Mouse (Mus musculus): ENCODE measurements around the gene Agap3.

Agap3 gene

GRCm38 (mm10) chr5:24433993-24434392 is 18.0 kb upstream of the Agap3 start:
- DNase-seq = no peak

GRCm38 (mm10) chr5:24441187-24441586 is 10.8 kb upstream of the Agap3 start:
- no peak for DNase-seq

- DNase-seq = peak; percentile 38
Measured at GRCm38 (mm10) chr5:24442029-24442428, 9.9 kb upstream of the Agap3 start.

DNA sequence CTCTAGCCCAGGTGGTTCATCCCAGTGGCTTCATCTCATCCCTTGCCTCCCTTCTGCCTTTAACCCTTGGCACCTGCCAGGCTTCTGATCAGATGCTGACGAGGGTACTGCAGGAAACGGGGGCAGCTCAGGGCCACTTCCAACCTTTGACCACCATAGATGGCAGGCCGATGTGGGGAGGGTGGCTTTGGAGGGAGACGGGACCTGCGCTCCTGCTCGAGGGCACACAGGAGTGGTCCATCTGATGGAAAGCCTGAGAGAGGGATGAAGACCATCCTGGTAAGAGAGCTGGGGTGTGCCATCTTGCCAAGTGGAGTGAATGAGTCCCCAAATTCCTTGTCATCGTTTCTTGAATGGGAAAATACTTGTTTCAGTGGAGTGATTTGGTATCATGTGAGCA is 8.8 kb upstream of the Agap3 start:
- no peak for DNase-seq

GRCm38 (mm10) chr5:24443927-24444326 is 8.1 kb upstream of the Agap3 start:
- peak; percentile 24 for DNase-seq

DNA sequence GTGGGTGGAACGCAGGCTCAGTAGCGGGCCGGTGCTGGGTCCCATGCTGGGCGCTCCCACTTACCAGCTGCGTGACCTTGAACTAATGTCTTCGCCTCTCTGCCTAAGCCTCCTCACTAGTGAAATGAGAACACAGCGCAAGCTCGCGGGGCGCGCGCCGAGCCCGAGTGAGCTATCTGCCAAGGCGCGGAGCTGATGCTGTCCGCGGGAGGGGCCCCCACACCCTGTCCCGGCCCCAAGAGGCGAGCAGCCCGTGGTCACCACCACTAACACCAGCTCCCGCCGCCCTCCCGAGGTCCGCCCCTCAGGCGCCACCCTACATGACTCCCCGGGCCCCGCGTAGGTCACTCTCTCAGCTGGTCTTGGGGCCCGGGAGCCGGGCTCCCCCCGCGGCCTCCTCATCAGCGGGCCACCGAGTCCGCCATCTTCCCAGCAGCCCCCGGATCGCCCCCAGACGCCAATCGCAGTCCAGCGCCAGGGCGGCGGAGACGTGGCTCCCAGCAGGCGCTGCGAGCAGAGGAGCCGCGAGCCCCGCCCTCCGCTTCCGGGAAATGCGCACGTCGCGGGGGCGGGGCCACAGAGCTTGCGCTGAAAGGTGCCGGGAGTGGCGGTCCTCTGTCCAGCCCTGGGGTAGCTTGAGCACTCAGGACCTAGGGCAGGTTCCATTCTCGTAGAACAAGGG is 7.1 kb upstream of the Agap3 start, which contains the start of gene Fastk:
Gene Fastk, minus strand, starts transcription at position 542 of the 682 bp plus-strand sequence.
- peak; percentile 98 for DNase-seq

GRCm38 (mm10) chr5:24445428-24446080 is 6.4 kb upstream of the Agap3 start:
- DNase-seq = peak; percentile 49

DNA sequence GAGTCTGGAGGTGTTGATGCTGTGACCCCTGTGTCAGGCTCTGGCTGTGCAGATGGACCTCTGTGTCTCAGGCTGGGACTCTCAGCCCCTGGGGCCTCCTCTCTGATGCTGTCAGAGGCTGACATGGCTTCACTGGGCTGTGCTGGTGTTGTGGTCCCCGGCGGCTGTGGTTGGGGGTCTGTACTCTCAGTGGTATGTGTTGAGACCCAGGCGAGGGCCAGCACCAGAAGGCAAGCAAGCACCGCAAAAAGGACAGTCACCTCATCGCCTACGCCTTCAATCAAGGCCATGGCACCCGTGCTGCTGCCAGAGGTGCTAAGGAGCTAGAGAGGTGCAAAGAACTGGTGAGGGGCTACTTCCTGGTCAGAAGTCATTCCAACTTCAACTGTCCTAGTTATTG is 5.3 kb upstream of the Agap3 start:
- no peak for DNase-seq

DNA sequence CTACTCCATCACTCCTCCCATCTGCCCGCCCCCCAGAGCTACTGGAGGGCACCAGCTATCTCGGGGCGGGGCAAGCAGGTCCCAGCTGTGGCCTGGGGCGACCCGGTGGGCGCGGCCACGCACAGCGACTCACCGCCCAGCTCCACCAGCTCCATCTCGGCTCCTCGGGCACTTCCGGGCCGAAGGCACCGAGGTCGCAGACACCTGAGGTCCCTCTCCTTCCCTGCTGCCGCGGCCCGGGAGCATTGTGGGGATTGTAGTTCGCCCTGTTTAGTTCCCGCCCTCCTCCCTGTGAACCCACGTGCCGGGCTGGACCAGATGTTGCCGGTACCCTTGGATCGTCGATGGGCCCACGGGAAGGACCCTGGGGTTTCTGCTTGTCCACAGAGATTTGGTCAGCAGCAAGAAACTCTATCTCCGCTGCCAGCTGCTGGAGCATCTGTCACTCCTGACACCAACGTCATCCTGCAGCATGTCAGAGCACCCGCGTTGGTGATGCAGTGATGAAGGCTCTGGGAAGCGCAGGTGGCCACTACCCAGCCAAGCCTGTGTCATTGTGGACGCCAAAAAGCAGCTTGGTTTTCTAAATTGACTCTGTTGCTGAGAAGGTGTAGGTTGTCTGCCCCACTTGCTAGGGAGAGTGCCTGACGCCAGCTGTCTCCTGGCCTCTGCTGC is 4.2 kb upstream of the Agap3 start, which contains the start of gene Tmub1:
Gene Tmub1, minus strand, starts transcription at position 231 of the 675 bp plus-strand sequence.
- DNase-seq = peak; percentile 89

- DNase-seq = peak; percentile 90
Measured at GRCm38 (mm10) chr5:24451264-24452029, 530 bp upstream of the Agap3 start.

DNA sequence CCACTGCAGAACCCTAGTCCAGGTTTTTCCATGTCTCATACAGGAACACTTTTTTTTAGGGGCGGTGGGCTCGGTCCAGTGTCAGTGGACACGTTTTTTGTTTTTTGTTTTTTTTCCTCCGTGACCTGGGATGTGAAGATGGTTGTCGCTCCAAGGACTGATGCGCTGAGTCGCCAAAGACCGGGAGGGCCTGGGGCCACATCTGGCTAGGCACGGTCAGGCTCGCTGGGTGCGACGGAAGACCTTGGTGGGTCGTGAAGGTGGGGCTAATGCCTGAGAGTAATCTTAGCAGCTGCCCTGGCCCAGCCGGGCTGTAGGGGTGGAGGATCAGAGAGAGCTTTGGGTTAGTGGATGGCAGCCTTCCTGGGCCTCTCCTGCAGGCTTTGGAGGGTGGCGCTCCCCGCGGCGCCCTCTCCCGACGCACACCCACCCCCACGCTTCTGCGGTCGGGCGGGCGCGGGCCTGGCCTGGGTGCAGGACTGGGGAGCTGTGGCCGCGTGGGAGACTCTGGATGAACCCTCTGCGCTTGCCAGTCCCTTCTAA is 785 bp downstream of the Agap3 start:
- DNase-seq = peak; percentile 58

DNA sequence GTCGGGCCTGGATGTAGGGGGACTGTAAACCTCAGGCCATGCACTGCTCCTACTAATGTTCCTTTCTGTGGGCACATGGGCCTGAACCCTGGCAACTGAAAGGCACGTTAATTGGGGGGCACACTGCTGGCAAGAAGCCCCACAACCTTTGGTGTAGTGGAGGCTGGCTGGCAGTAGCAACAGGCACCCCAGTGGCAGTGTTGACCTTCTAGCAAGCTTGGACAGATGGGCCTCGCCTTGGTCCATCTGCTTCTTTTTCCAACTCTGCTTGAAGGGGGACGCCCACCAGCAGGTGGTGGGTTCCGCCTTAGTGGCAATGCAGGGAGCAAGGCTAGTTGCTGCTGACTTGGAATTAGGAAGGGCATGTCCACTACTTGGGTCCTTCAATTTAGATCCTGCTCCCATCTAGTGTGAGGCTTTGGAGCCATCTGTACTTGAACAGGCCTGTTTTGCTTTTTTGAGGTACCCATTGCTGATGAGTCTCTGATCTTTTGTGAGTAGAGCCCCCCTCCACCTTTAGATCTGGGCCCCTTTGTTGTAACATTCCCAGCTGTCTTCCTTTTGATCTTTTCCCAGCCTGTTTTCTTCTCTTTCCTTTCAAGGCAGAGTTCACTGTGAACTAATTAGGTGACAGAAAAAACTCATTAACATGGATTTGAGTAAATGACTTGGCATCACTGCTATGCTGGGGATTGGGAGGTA is 1.5 kb downstream of the Agap3 start:
- no peak for DNase-seq

GRCm38 (mm10) chr5:24453985-24454303 is 2.0 kb downstream of the Agap3 start:
- DNase-seq = no peak

DNA sequence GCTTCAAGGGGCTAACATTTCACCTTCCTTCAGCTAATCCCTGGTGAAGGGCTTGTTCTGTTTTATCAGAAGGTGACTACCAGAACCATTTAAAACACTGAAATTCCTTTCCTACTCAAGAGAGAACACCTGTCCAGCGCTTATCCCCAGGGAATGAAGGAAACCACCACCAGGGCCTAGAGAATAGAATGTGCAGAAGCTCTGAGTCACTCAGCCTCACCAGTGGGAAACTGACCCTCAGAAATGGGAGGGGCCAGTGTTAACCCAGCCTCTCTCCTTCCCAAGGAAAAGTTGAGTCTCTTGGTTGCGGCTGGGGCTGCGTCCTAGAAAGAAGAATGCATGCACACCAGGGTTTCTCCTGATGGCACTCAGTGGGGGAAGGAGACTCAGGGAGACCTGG is 3.1 kb downstream of the Agap3 start:
- DNase-seq = no peak

DNA sequence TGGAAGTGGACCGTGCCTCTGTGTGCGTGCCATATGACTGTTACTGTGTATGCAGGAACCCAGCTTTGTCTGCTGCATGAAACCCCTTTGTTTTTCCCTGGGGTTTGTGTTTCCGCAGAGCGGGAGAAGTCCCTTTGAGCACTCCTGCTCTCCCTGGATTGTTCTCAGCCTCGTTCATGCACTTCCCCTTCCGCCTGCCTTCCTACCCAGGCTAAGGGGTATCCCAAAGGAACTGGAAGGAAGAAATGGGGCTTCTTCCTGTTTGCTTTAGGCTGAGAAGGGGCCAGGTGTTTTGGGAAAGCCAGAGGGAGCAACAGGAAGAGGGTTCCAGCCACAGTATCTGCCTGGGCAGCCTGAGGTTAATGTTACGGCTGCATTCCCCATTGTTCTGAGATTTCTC is 3.6 kb downstream of the Agap3 start:
- no peak for DNase-seq

GRCm38 (mm10) chr5:24466762-24467161 is 14.8 kb downstream of the Agap3 start:
- DNase-seq = no peak

- peak; percentile 89 for DNase-seq
Measured at GRCm38 (mm10) chr5:24470600-24470999, 18.6 kb downstream of the Agap3 start.

- no peak for DNase-seq
Measured at GRCm38 (mm10) chr5:24472884-24473619, 21.1 kb downstream of the Agap3 start.

- no peak for DNase-seq
Measured at GRCm38 (mm10) chr5:24474025-24474722, 22.2 kb downstream of the Agap3 start.

GRCm38 (mm10) chr5:24474723-24475261 is 22.8 kb downstream of the Agap3 start:
- DNase-seq = peak; percentile 83

All from thymus, postnatal 4 days (tissue).